Mouse (Mus musculus) adrenal gland, adult 2 months (tissue): ENCODE measurements around the gene Gm6367. TPM values are rescaled to one million over a fixed set of nuclear protein-coding genes. Genes with fewer than 3 reads are reported as not detected.
"Not testable (repeated sequence)": the region's sequence is repeated elsewhere in the genome, so short reads cannot be mapped to it uniquely, and the experiment has no call there.

Experiments used
- DNase-seq: peaks from one replicate; pipeline ENCODE4 v3.0.0; 2021
- long read RNA-seq: library from polyadenylated mRNA; stranded (forward); transcript quantifications from one replicate; pipeline ENCODE4 v2.0.0, GENCODE M21; 2021
- polyA plus RNA-seq: library from polyadenylated mRNA; depleted of rRNA; stranded (reverse); fragments of >200 nt; gene quantifications from 2 replicates; pipeline ENCODE4 v1.2.3, GENCODE M21; 2012; rRNA removed
- total RNA-seq, 2 experiments: library from RNA; stranded (reverse); gene quantifications; 2 replicates each; pipeline ENCODE4 v1.2.3; 2021

Gene Gm6367
- total RNA-seq (not detected), polyA plus RNA-seq (not detected in 2 replicates)
- long read RNA-seq: 0 reads

- not testable (repeated sequence) for DNase-seq
Measured at GRCm38 (mm10) chr5:94988326-94988725, at the start of gene Gm6367. Gene Gm6367 (plus strand): TSS chr5:94988626.

Other genes with a start within 250 kb of the Gm6367 start
- not detected for gene Gm3183, start 123.2 kb upstream of the Gm6367 start, total RNA-seq
- not detected in 2 replicates for gene Gm3183, start 123.2 kb upstream of the Gm6367 start, polyA plus RNA-seq
- not detected for gene Gm7942, start 118.3 kb downstream of the Gm6367 start, total RNA-seq
- not detected in 2 replicates for gene Gm7942, start 118.3 kb downstream of the Gm6367 start, polyA plus RNA-seq
- not detected for gene Gm16513, start 194.0 kb downstream of the Gm6367 start, total RNA-seq
- not detected in 2 replicates for gene Gm16513, start 194.0 kb downstream of the Gm6367 start, polyA plus RNA-seq